Mouse (Mus musculus): ENCODE data around the gene Ttll12. TPM values are rescaled to one million over a fixed set of nuclear protein-coding genes. Genes with fewer than 3 reads are reported as not detected.

The Ttll12 gene
- polyA plus RNA-seq, 1 experiment, result 21.6 TPM

- WGBS, result 90% methylated on average over 3 of the region's 3 CpGs
- no peak for DNase-seq
- Histone ChIP-seq H3K4me1 (ENCODE audit: control insufficient read depth, insufficient read depth, low read length) (peaks cover 17% of the 10 kb centered on the region), H3K4me3 (replicated peaks; ENCODE audit: extremely low read depth, low read depth, low read length) (no peak overlapping the region)
- TF ChIP-seq POLR2A (IDR thresholded peaks at IDR 0.05; ENCODE audit: borderline replicate concordance, extremely low read depth, low read depth, low read length) (no peak), CTCF (IDR thresholded peaks at IDR 0.05; ENCODE audit: insufficient read depth, low read length) (no peak)
Observed at GRCm38 (mm10) chr15:83567728-83568127, 27.2 kb downstream of the Ttll12 start.

GRCm38 (mm10) chr15:83566006-83566405, 29.0 kb downstream of the Ttll12 start:
- H3K4me3 ChIP-seq (replicated peaks; ENCODE audit: extremely low read depth, low read depth, low read length), result no peak overlapping the region
- TF ChIP-seq POLR2A (IDR thresholded peaks at IDR 0.05; ENCODE audit: borderline replicate concordance, extremely low read depth, low read depth, low read length) (0 out of 2 replicates have a peak, but pooled peaks have one; percentile 4), CTCF (IDR thresholded peaks at IDR 0.05; ENCODE audit: insufficient read depth, low read length) (no peak)
- WGBS, result 42% methylated on average over 5 of the region's 5 CpGs
- no peak for DNase-seq
- H3K4me1 ChIP-seq (ENCODE audit: control insufficient read depth, insufficient read depth, low read length), result peaks cover 20% of the 10 kb centered on the region

- WGBS, result 42% methylated on average over 3 of the region's 3 CpGs
- no peak for TF ChIP-seq POLR2A (IDR thresholded peaks at IDR 0.05; ENCODE audit: borderline replicate concordance, extremely low read depth, low read depth, low read length)
- TF ChIP-seq CTCF (IDR thresholded peaks at IDR 0.05; ENCODE audit: insufficient read depth, low read length), result no peak
- no peak for DNase-seq
- peaks cover 20% of the 10 kb centered on the region for H3K4me1 ChIP-seq (ENCODE audit: control insufficient read depth, insufficient read depth, low read length)
- no peak overlapping the region for H3K4me3 ChIP-seq (replicated peaks; ENCODE audit: extremely low read depth, low read depth, low read length)
Observed at GRCm38 (mm10) chr15:83565434-83565833, 29.5 kb downstream of the Ttll12 start.

- DNase-seq, result peak; percentile 68
- Histone ChIP-seq H3K4me1 (ENCODE audit: control insufficient read depth, insufficient read depth, low read length) (peaks cover 20% of the 10 kb centered on the region), H3K4me3 (replicated peaks; ENCODE audit: extremely low read depth, low read depth, low read length) (peak overlapping the region; percentile 93)
- 1% methylated on average over 27 of the region's 27 CpGs for WGBS
- TF ChIP-seq CTCF (IDR thresholded peaks at IDR 0.05; ENCODE audit: insufficient read depth, low read length) (no peak), POLR2A (IDR thresholded peaks at IDR 0.05; ENCODE audit: borderline replicate concordance, extremely low read depth, low read depth, low read length) (peak; percentile 49; the same call in 1 of the 2 replicates)
Observed at GRCm38 (mm10) chr15:83563857-83564651, 30.9 kb downstream of the Ttll12 start.

- WGBS, result under 1% methylated on average over 28 of the region's 28 CpGs
- Histone ChIP-seq H3K4me1 (ENCODE audit: control insufficient read depth, insufficient read depth, low read length) (peaks cover 20% of the 10 kb centered on the region), H3K4me3 (replicated peaks; ENCODE audit: extremely low read depth, low read depth, low read length) (peak within 1 kb of the TSS; percentile 93)
- DNase-seq, result peak; percentile 76
- TF ChIP-seq POLR2A (IDR thresholded peaks at IDR 0.05; ENCODE audit: borderline replicate concordance, extremely low read depth, low read depth, low read length) (peak; percentile 83; the same call in 1 of the 2 replicates), CTCF (IDR thresholded peaks at IDR 0.05; ENCODE audit: insufficient read depth, low read length) (no peak)
Observed at GRCm38 (mm10) chr15:83563327-83563856, 31.6 kb downstream of the Ttll12 start, which contains the start of the genes Tspo and Mcat. Gene Tspo (plus strand): TSS chr15:83563592. Gene Mcat (minus strand): TSS chr15:83563787.

- TF ChIP-seq CTCF (IDR thresholded peaks at IDR 0.05; ENCODE audit: insufficient read depth, low read length), result no peak
- TF ChIP-seq POLR2A (IDR thresholded peaks at IDR 0.05; ENCODE audit: borderline replicate concordance, extremely low read depth, low read depth, low read length), result peak; percentile 63; the same call in 1 of the 2 replicates
- peak overlapping the region; percentile 30 for H3K4me3 ChIP-seq (replicated peaks; ENCODE audit: extremely low read depth, low read depth, low read length)
- peak; percentile 80 for DNase-seq
- WGBS, result 24% methylated on average over 15 of the region's 15 CpGs
- H3K4me1 ChIP-seq (ENCODE audit: control insufficient read depth, insufficient read depth, low read length), result peaks cover 18% of the 10 kb centered on the region
Observed at GRCm38 (mm10) chr15:83562626-83563270, 32.2 kb downstream of the Ttll12 start.

GRCm38 (mm10) chr15:83560941-83561477, 33.9 kb downstream of the Ttll12 start:
- Histone ChIP-seq H3K4me3 (replicated peaks; ENCODE audit: extremely low read depth, low read depth, low read length) (no peak overlapping the region), H3K4me1 (ENCODE audit: control insufficient read depth, insufficient read depth, low read length) (peaks cover 17% of the 10 kb centered on the region)
- TF ChIP-seq POLR2A (IDR thresholded peaks at IDR 0.05; ENCODE audit: borderline replicate concordance, extremely low read depth, low read depth, low read length) (no peak), CTCF (IDR thresholded peaks at IDR 0.05; ENCODE audit: insufficient read depth, low read length) (no peak)
- WGBS, result 61% methylated on average over 5 of the region's 5 CpGs
- DNase-seq, result no peak

GRCm38 (mm10) chr15:83555161-83555974, 39.6 kb downstream of the Ttll12 start:
- TF ChIP-seq CTCF (IDR thresholded peaks at IDR 0.05; ENCODE audit: insufficient read depth, low read length) (no peak), POLR2A (IDR thresholded peaks at IDR 0.05; ENCODE audit: borderline replicate concordance, extremely low read depth, low read depth, low read length) (peak; percentile 92)

More at GRCm38 (mm10) chr15:83555161-83555974, 39.6 kb downstream of the Ttll12 start:
- WGBS, result under 1% methylated on average over 74 of the region's 74 CpGs
- peaks cover 6% of the 10 kb centered on the region for H3K4me1 ChIP-seq (ENCODE audit: control insufficient read depth, insufficient read depth, low read length)
- peak; percentile 84 for DNase-seq
- H3K4me3 ChIP-seq (replicated peaks; ENCODE audit: extremely low read depth, low read depth, low read length), result peak overlapping the region; percentile 84

All from lung, adult 2 months (tissue).